Mouse (Mus musculus) urinary bladder, adult 2 months (tissue): ENCODE results near the gene P2rx5. TPM values are rescaled to one million over a fixed set of nuclear protein-coding genes. Genes with fewer than 3 reads are reported as not detected.

Source experiments
- DNase-seq: peaks from one replicate; pipeline ENCODE4 v3.0.0; 2022; ENCODE audit warnings: low spot score
- polyA plus RNA-seq: library from polyadenylated mRNA; depleted of rRNA; stranded (reverse); fragments of >200 nt; gene quantifications from 2 replicates; pipeline ENCODE4 v1.2.3, GENCODE M21; 2012; rRNA removed

The P2rx5 gene
- 3.1 TPM in 2 replicates for polyA plus RNA-seq

GRCm38 (mm10) chr11:73159957-73160810 lies at the start of gene P2rx5:
TSS of gene P2rx5 (plus strand) at chr11:73160421.
- peak; percentile 40 for DNase-seq

GRCm38 (mm10) chr11:73111414-73111813 lies 48.8 kb upstream of the P2rx5 start:
- no peak for DNase-seq

- no peak for DNase-seq
Observed at GRCm38 (mm10) chr11:73126495-73126894, 33.7 kb upstream of the P2rx5 start.

- DNase-seq, result no peak
Observed at GRCm38 (mm10) chr11:73131020-73131419, 29.2 kb upstream of the P2rx5 start.

- DNase-seq, result no peak
Observed at GRCm38 (mm10) chr11:73132999-73133398, 27.2 kb upstream of the P2rx5 start.

- no peak for DNase-seq
Observed at GRCm38 (mm10) chr11:73134222-73134621, 26.0 kb upstream of the P2rx5 start.

GRCm38 (mm10) chr11:73136587-73136986 lies 23.6 kb upstream of the P2rx5 start:
- no peak for DNase-seq

GRCm38 (mm10) chr11:73137116-73137515 lies 23.1 kb upstream of the P2rx5 start:
- no peak for DNase-seq

- DNase-seq, result peak; percentile 82
Observed at GRCm38 (mm10) chr11:73137591-73138501, 22.4 kb upstream of the P2rx5 start, which contains the start of gene Haspin. TSS of gene Haspin (minus strand) at chr11:73138294.

GRCm38 (mm10) chr11:73144261-73144681 lies 15.9 kb upstream of the P2rx5 start:
- DNase-seq, result no peak

GRCm38 (mm10) chr11:73146026-73146974 lies 13.9 kb upstream of the P2rx5 start:
- DNase-seq, result no peak

GRCm38 (mm10) chr11:73146975-73147365 lies 13.3 kb upstream of the P2rx5 start:
- DNase-seq, result no peak

- DNase-seq, result no peak
Observed at GRCm38 (mm10) chr11:73148209-73148608, 12.0 kb upstream of the P2rx5 start.

- DNase-seq, result no peak
Observed at GRCm38 (mm10) chr11:73155071-73155470, 5.2 kb upstream of the P2rx5 start.

- no peak for DNase-seq
Observed at GRCm38 (mm10) chr11:73160811-73161200, 585 bp downstream of the P2rx5 start.

- no peak for DNase-seq
Observed at GRCm38 (mm10) chr11:73161616-73162015, 1.4 kb downstream of the P2rx5 start.

GRCm38 (mm10) chr11:73162284-73162683 lies 2.1 kb downstream of the P2rx5 start:
- DNase-seq, result no peak

- no peak for DNase-seq
Observed at GRCm38 (mm10) chr11:73168071-73168470, 7.8 kb downstream of the P2rx5 start.

- no peak for DNase-seq
Observed at GRCm38 (mm10) chr11:73168576-73168975, 8.4 kb downstream of the P2rx5 start.

GRCm38 (mm10) chr11:73169231-73169630 lies 9.0 kb downstream of the P2rx5 start:
- DNase-seq, result no peak

- DNase-seq, result no peak
Observed at GRCm38 (mm10) chr11:73172186-73172585, 12.0 kb downstream of the P2rx5 start.
